Mouse (Mus musculus) megakaryocyte, embryonic 14.5 days (primary cell): ENCODE data around the gene Tmem123. TPM values are rescaled to one million over a fixed set of nuclear protein-coding genes. Genes with fewer than 3 reads are reported as not detected.
A peak's percentile ranks its signal among the peaks of the same experiment; 100 is the strongest.

Source experiments
- H3K27me3 ChIP-seq: replicated peaks from 2 replicates; pipeline ENCODE3; 2012; ENCODE audit warnings: inconsistent platforms
- H3K36me3 ChIP-seq: replicated peaks from 2 replicates; pipeline ENCODE3; 2012; ENCODE audit warnings: low read length, inconsistent platforms, mixed read lengths
- H3K4me1 ChIP-seq: 2 replicates; pipeline ENCODE4 v1.6.1; 2012; ENCODE audit warnings: inconsistent platforms
- H3K4me3 ChIP-seq: replicated peaks from 2 replicates; pipeline ENCODE3; 2012; ENCODE audit warnings: moderate library complexity, mild to moderate bottlenecking, inconsistent platforms
- H3K9me3 ChIP-seq: 2 replicates; pipeline ENCODE4 v1.6.1; 2012; ENCODE audit warnings: inconsistent platforms
- FLI1 ChIP-seq: IDR thresholded peaks from 2 replicates; pipeline ENCODE4 v1.6.1; 2012; ENCODE audit warnings: low read length, inconsistent platforms, mixed read lengths
- GATA1 ChIP-seq: IDR thresholded peaks from 3 replicates; pipeline ENCODE4 v1.6.1; 2012; ENCODE audit warnings: mixed read lengths, low read length, inconsistent platforms, borderline replicate concordance
- polyA plus RNA-seq: library from polyadenylated mRNA; stranded (reverse); fragments of >175 nt; gene quantifications from 2 replicates; pipeline ENCODE4 v1.2.3, GENCODE M21; 2012; ENCODE audit warnings: low replicate concordance; ENCODE audit not compliant: insufficient read depth

Tmem123 gene
- 75.8 and 82.1 TPM in 2 replicates for polyA plus RNA-seq

GRCm38 (mm10) chr9:7763614-7764300, at the start of gene Tmem123:
Gene Tmem123 (plus strand): TSS chr9:7764041.
- H3K36me3 ChIP-seq: peaks cover 32% of the 10 kb centered on the region
- H3K9me3 ChIP-seq: peaks cover 4% of the 10 kb centered on the region; the same call in 1 of the 2 replicates
- TF ChIP-seq GATA1: no peak; the same call in 2 of the 3 replicates
- peak; percentile 35; the same call in 1 of the 2 replicates for TF ChIP-seq FLI1
- H3K4me1 ChIP-seq: peaks cover 56% of the 10 kb centered on the region
- peak within 1 kb of the TSS; percentile 95 for H3K4me3 ChIP-seq
- H3K27me3 ChIP-seq: no peaks in the 10 kb centered on the region

DNA sequence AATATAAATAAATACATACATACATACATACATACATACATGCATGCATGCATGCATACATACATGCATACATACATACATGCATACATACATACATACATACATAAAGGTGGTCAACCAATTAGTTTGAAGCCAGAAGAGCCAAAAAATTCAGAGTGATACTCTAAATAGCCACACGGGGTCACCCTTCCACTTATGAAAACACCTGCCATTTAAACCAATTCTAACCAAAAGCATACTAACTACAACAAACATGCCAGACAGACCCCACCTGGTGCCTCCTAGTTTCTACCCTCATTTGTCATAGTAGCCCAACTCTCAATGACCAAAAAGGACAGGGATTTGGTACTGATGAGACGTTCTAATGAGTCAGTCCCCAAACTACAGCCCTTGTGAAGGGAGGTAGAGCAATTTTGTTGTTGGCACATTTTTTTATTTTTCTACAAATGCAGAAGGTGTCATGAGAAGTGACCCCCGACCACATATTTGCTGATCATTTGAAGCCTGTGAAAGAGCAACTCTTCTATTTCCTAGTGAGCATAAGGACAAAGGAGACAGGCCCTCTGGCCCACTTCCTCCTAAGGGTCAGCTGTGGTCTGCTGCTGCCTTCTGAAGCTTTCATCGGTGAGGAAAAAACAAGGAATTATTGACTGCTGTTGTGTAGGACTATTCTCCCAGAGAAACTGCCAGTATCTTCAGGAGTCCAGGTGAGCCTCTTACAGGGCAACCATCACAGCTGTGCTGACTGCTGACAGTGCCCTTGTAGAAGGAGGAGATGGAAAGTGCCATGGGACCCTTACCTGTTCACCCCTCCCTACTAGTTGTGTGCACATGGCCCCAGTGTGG, 49.6 kb upstream of the Tmem123 start:
- Histone ChIP-seq H3K9me3 (no peaks in the 10 kb centered on the region), H3K36me3 (no peaks in the 10 kb centered on the region), H3K27me3 (peaks cover 2% of the 10 kb centered on the region), H3K4me3 (peak overlapping the region; percentile 14), H3K4me1 (peaks cover 26% of the 10 kb centered on the region)
- TF ChIP-seq GATA1 (no peak), FLI1 (no peak)

- peaks cover 2% of the 10 kb centered on the region for H3K27me3 ChIP-seq
- H3K4me3 ChIP-seq: peak overlapping the region; percentile 14
- TF ChIP-seq FLI1 (no peak), GATA1 (no peak)
- H3K36me3 ChIP-seq: no peaks in the 10 kb centered on the region
- H3K9me3 ChIP-seq: no peaks in the 10 kb centered on the region
- peaks cover 26% of the 10 kb centered on the region for H3K4me1 ChIP-seq
Observed at GRCm38 (mm10) chr9:7714908-7715175, 49.0 kb upstream of the Tmem123 start.

DNA sequence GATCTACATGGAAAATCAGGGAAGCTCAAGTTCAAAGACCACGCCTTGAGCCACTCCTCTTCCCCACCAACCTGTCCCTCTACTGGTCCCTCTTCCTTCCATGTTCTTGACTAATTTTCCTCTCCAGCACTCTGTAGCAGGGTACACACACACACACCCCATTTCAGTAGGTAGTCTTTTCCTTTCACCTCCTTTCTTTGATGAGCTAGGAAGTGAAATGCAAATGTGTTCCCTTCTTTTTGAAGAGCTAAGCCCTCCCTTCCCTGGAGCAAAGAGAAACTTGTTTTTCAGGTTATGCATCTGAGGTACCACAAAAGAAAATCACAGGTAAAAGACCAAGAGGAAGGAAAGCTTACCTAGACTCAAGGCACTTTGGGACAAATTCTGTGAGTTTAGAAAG, 42.3 kb upstream of the Tmem123 start:
- Histone ChIP-seq H3K27me3 (no peaks in the 10 kb centered on the region), H3K4me3 (no peak overlapping the region), H3K36me3 (no peaks in the 10 kb centered on the region), H3K4me1 (peaks cover 23% of the 10 kb centered on the region), H3K9me3 (no peaks in the 10 kb centered on the region)
- no peak for TF ChIP-seq GATA1
- no peak for TF ChIP-seq FLI1

DNA sequence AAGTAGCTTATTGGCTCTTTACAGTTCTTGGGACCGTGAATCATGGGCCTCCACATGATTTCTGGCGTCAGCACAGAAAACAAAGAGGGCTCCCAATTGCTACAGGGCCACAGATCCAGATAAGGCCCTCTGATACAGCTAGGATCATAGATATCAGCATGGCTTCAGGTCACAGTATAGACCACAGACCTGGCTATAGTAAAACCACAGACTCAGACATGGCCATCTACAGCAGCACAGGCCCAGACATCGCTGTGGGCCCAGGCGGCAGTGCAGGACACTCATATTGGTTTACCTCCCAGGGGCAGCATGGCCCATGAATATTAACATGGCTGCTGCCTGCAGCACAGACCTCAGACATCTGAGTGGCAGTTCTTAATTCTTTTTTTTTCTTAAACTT, 34.8 kb upstream of the Tmem123 start:
- H3K4me3 ChIP-seq: no peak overlapping the region
- no peaks in the 10 kb centered on the region for H3K9me3 ChIP-seq
- H3K27me3 ChIP-seq: no peaks in the 10 kb centered on the region
- no peaks in the 10 kb centered on the region for H3K36me3 ChIP-seq
- TF ChIP-seq FLI1 (no peak), GATA1 (no peak)
- peaks cover 34% of the 10 kb centered on the region for H3K4me1 ChIP-seq

- Histone ChIP-seq H3K9me3 (peaks cover 3% of the 10 kb centered on the region; the same call in 1 of the 2 replicates), H3K4me3 (no peak overlapping the region), H3K27me3 (no peaks in the 10 kb centered on the region), H3K36me3 (no peaks in the 10 kb centered on the region), H3K4me1 (peaks cover 11% of the 10 kb centered on the region)
- TF ChIP-seq GATA1 (no peak), FLI1 (no peak)
Observed at GRCm38 (mm10) chr9:7742696-7743095, 21.1 kb upstream of the Tmem123 start.

DNA sequence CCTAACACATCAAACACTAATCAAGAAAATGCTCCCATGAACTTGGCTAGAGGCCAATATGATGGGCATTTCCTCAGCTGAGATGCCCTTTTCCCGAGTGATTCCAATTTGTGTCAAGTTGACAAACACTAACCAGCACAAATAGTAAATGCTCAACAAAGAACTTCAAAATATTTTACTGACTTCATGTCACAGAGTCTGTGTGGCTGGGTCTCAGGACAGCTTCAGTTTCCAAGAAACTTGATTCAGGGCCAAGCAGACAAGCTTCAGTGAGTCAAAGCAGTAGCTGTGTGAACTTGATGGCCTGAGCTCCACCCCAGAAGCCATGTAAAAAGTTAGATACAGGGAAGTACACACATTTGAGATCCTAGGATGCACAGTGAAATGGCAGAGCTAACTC, 19.7 kb upstream of the Tmem123 start:
- Histone ChIP-seq H3K4me1 (peaks cover 19% of the 10 kb centered on the region), H3K4me3 (no peak overlapping the region), H3K27me3 (no peaks in the 10 kb centered on the region), H3K9me3 (peaks cover 3% of the 10 kb centered on the region; the same call in 1 of the 2 replicates), H3K36me3 (no peaks in the 10 kb centered on the region)
- TF ChIP-seq FLI1 (no peak), GATA1 (no peak)

- TF ChIP-seq GATA1 (no peak), FLI1 (no peak)
- no peaks in the 10 kb centered on the region for H3K27me3 ChIP-seq
- no peaks in the 10 kb centered on the region for H3K9me3 ChIP-seq
- H3K4me3 ChIP-seq: no peak overlapping the region
- no peaks in the 10 kb centered on the region for H3K36me3 ChIP-seq
- H3K4me1 ChIP-seq: peaks cover 49% of the 10 kb centered on the region
Observed at GRCm38 (mm10) chr9:7748881-7749280, 15.0 kb upstream of the Tmem123 start.

DNA sequence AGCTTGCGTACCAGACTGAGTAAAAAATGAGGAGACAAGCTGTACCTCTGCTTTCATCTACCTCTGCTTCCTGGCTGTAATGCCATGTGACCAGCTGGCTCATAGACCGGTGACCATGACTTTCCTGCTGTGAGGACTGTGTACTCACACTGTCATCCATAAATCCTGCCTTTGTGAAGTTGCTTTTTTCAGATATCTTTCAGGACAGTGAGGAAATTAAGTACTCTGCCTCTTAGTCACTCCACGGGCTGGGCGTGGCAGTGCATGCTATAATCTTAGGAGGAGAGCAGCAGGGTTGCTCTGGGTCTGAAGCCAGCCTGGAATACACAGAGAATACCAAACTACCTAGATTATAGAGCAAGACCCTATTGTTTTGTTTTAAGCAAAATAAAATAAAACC, 14.3 kb upstream of the Tmem123 start:
- Histone ChIP-seq H3K27me3 (no peaks in the 10 kb centered on the region), H3K4me1 (peaks cover 55% of the 10 kb centered on the region), H3K4me3 (peak overlapping the region; percentile 7), H3K36me3 (no peaks in the 10 kb centered on the region), H3K9me3 (no peaks in the 10 kb centered on the region)
- TF ChIP-seq GATA1: no peak
- no peak for TF ChIP-seq FLI1

- TF ChIP-seq FLI1: no peak
- TF ChIP-seq GATA1: no peak
- Histone ChIP-seq H3K36me3 (peaks cover 3% of the 10 kb centered on the region), H3K4me1 (peaks cover 39% of the 10 kb centered on the region), H3K9me3 (peaks cover 4% of the 10 kb centered on the region; the same call in 1 of the 2 replicates), H3K4me3 (no peak overlapping the region), H3K27me3 (no peaks in the 10 kb centered on the region)
Observed at GRCm38 (mm10) chr9:7755889-7756423, 7.9 kb upstream of the Tmem123 start.
